Mouse (Mus musculus): ENCODE results near the gene Tmem121. TPM values are rescaled to one million over a fixed set of nuclear protein-coding genes. Genes with fewer than 3 reads are reported as not detected.
"Not testable (repeated sequence)": the region's sequence is repeated elsewhere in the genome, so short reads cannot be mapped to it uniquely, and the experiment has no call there.

Tmem121 gene
- polyA plus RNA-seq, 1 experiment from 2014 or later = not detected

GRCm38 (mm10) chr12:113214972-113215666 lies 29.4 kb downstream of the Tmem121 start:
- Histone ChIP-seq H3K79me2 (ENCODE audit: inconsistent target) (no peaks in the 10 kb centered on the region), H3K4me3 (ENCODE audit: inconsistent target) (no peak overlapping the region), H3K36me3 (ENCODE audit: inconsistent target) (no peaks in the 10 kb centered on the region), H3K27ac (no peak overlapping the region)
- WGBS (ENCODE audit: missing documents) = 84% methylated on average over 16 of the region's 16 CpGs

GRCm38 (mm10) chr12:113215667-113216346 lies 30.1 kb downstream of the Tmem121 start:
- no peak overlapping the region for H3K4me3 ChIP-seq (ENCODE audit: inconsistent target)
- no peaks in the 10 kb centered on the region for H3K36me3 ChIP-seq (ENCODE audit: inconsistent target)
- H3K27ac ChIP-seq = no peak overlapping the region
- H3K79me2 ChIP-seq (ENCODE audit: inconsistent target) = no peaks in the 10 kb centered on the region
- 33% methylated on average over 6 of the region's 6 CpGs for WGBS (ENCODE audit: missing documents)

- H3K36me3 ChIP-seq (ENCODE audit: inconsistent target) = no peaks in the 10 kb centered on the region
- WGBS (ENCODE audit: missing documents) = 29% methylated on average over 11 of the region's 11 CpGs
- no peaks in the 10 kb centered on the region for H3K79me2 ChIP-seq (ENCODE audit: inconsistent target)
- no peak overlapping the region for H3K27ac ChIP-seq
- H3K4me3 ChIP-seq (ENCODE audit: inconsistent target) = no peak overlapping the region
Measured at GRCm38 (mm10) chr12:113217306-113218242, 31.8 kb downstream of the Tmem121 start.

- H3K79me2 ChIP-seq (ENCODE audit: inconsistent target) = no peaks in the 10 kb centered on the region
- 41% methylated on average over 4 of the region's 4 CpGs for WGBS (ENCODE audit: missing documents)
- no peak overlapping the region for H3K4me3 ChIP-seq (ENCODE audit: inconsistent target)
- no peak overlapping the region for H3K27ac ChIP-seq
- H3K36me3 ChIP-seq (ENCODE audit: inconsistent target) = no peaks in the 10 kb centered on the region
Measured at GRCm38 (mm10) chr12:113219867-113220266, 34.1 kb downstream of the Tmem121 start.

- Histone ChIP-seq H3K4me3 (ENCODE audit: inconsistent target) (no peak overlapping the region), H3K27ac (no peak overlapping the region), H3K79me2 (ENCODE audit: inconsistent target) (no peaks in the 10 kb centered on the region), H3K36me3 (ENCODE audit: inconsistent target) (no peaks in the 10 kb centered on the region)
- WGBS (ENCODE audit: missing documents) = 30% methylated on average over 4 of the region's 4 CpGs
Measured at GRCm38 (mm10) chr12:113220447-113220846, 34.7 kb downstream of the Tmem121 start.

GRCm38 (mm10) chr12:113221289-113221688 lies 35.6 kb downstream of the Tmem121 start:
- Histone ChIP-seq H3K4me3 (ENCODE audit: inconsistent target) (no peak overlapping the region), H3K79me2 (ENCODE audit: inconsistent target) (no peaks in the 10 kb centered on the region), H3K36me3 (ENCODE audit: inconsistent target) (no peaks in the 10 kb centered on the region), H3K27ac (no peak overlapping the region)
- 63% methylated on average over 9 of the region's 9 CpGs for WGBS (ENCODE audit: missing documents)

- 0% methylated on average over 8 of the region's 8 CpGs for WGBS (ENCODE audit: missing documents)
- Histone ChIP-seq H3K4me3 (ENCODE audit: inconsistent target) (peak overlapping the region; percentile 3; the same call in 1 of the 2 replicates), H3K79me2 (ENCODE audit: inconsistent target) (no peaks in the 10 kb centered on the region), H3K27ac (no peak overlapping the region), H3K36me3 (ENCODE audit: inconsistent target) (no peaks in the 10 kb centered on the region)
Measured at GRCm38 (mm10) chr12:113222121-113222636, 36.4 kb downstream of the Tmem121 start.

- Histone ChIP-seq H3K79me2 (ENCODE audit: inconsistent target) (no peaks in the 10 kb centered on the region), H3K4me3 (ENCODE audit: inconsistent target) (no peak overlapping the region), H3K27ac (no peak overlapping the region), H3K36me3 (ENCODE audit: inconsistent target) (no peaks in the 10 kb centered on the region)
- WGBS (ENCODE audit: missing documents) = 32% methylated on average over 6 of the region's 6 CpGs
Measured at GRCm38 (mm10) chr12:113222748-113223147, 37.0 kb downstream of the Tmem121 start.

- no peak overlapping the region for H3K4me3 ChIP-seq (ENCODE audit: inconsistent target)
- H3K36me3 ChIP-seq (ENCODE audit: inconsistent target) = no peaks in the 10 kb centered on the region
- 53% methylated on average over 5 of the region's 5 CpGs for WGBS (ENCODE audit: missing documents)
- H3K79me2 ChIP-seq (ENCODE audit: inconsistent target) = no peaks in the 10 kb centered on the region
- no peak overlapping the region for H3K27ac ChIP-seq
Measured at GRCm38 (mm10) chr12:113224206-113224605, 38.5 kb downstream of the Tmem121 start.

- WGBS (ENCODE audit: missing documents) = 81% methylated on average over 4 of the region's 6 CpGs
- Histone ChIP-seq H3K4me3 (ENCODE audit: inconsistent target) (no peak overlapping the region), H3K36me3 (ENCODE audit: inconsistent target) (no peaks in the 10 kb centered on the region), H3K27ac (no peak overlapping the region), H3K79me2 (ENCODE audit: inconsistent target) (no peaks in the 10 kb centered on the region)
Measured at GRCm38 (mm10) chr12:113224687-113225091, 39.0 kb downstream of the Tmem121 start.

- H3K27ac ChIP-seq = no peak overlapping the region
- no peaks in the 10 kb centered on the region for H3K79me2 ChIP-seq (ENCODE audit: inconsistent target)
- H3K36me3 ChIP-seq (ENCODE audit: inconsistent target) = no peaks in the 10 kb centered on the region
- H3K4me3 ChIP-seq (ENCODE audit: inconsistent target) = no peak overlapping the region
- WGBS (ENCODE audit: missing documents) = 78% methylated on average over 6 of the region's 6 CpGs
Measured at GRCm38 (mm10) chr12:113227970-113228593, 42.4 kb downstream of the Tmem121 start.

GRCm38 (mm10) chr12:113230741-113231140 lies 45.0 kb downstream of the Tmem121 start:
- H3K27ac ChIP-seq = no peak overlapping the region
- H3K36me3 ChIP-seq (ENCODE audit: inconsistent target) = no peaks in the 10 kb centered on the region
- 95% methylated on average over 4 of the region's 4 CpGs for WGBS (ENCODE audit: missing documents)
- no peaks in the 10 kb centered on the region for H3K79me2 ChIP-seq (ENCODE audit: inconsistent target)
- no peak overlapping the region for H3K4me3 ChIP-seq (ENCODE audit: inconsistent target)

- not testable (repeated sequence) for H3K79me2 ChIP-seq (ENCODE audit: inconsistent target); H3K36me3 ChIP-seq (ENCODE audit: inconsistent target); H3K27ac ChIP-seq; H3K4me3 ChIP-seq (ENCODE audit: inconsistent target)
- 97% methylated on average over 6 of the region's 6 CpGs for WGBS (ENCODE audit: missing documents)
Measured at GRCm38 (mm10) chr12:113231551-113232263, 46.0 kb downstream of the Tmem121 start.

Measured in macrophage (primary cell).